Comparison of ENCODE assay signal across 12 mouse cellular contexts in genomic region chr11:53851795-53852194, GRCm38 (mm10). TPM values are rescaled to one million over a fixed set of nuclear protein-coding genes. Genes with fewer than 3 reads are reported as not detected.
DNase-seq lines count a peak whose midpoint lies in the region; ATAC-seq lines count a peak whose summit lies in the region.
"Had no signal": no experiment of that assay in that cellular context is flagged by ENCODE, and none has a peak within 500 bp of the region (broad histone marks: within the 10 kb centered on the region; RNA-seq: fewer than 3 reads in every experiment).

No protein-coding gene starts in this region.

- no peaks in the 10 kb centered on the region for H3K27me3 ChIP-seq in stomach, embryonic 16.5 days (ENCODE audit: control insufficient read depth, insufficient read depth, low read length)
- H3K27me3 ChIP-seq: embryonic facial prominence, embryonic 15.5 days had no signal

- no peak overlapping the region for H3K9ac ChIP-seq in stomach, embryonic 16.5 days (ENCODE audit: low read length)
- H3K9ac ChIP-seq: embryonic facial prominence, embryonic 15.5 days had no signal

- peaks cover 18% of the 10 kb centered on the region for H3K4me1 ChIP-seq in stomach, embryonic 16.5 days (ENCODE audit: control insufficient read depth, insufficient read depth, low read length)

- no peak overlapping the region for H3K4me3 ChIP-seq in stomach, embryonic 16.5 days (replicated peaks; ENCODE audit: low read length)
- H3K4me3 ChIP-seq: embryonic facial prominence, embryonic 15.5 days had no signal

- peak; percentile 48 for DNase-seq in R1 (ENCODE audit: low read depth, low spot score)
- peak; percentile 77 for DNase-seq in lung, postnatal 25 days (ENCODE audit: low spot score)
- DNase-seq in left cerebral cortex, adult 9 months (ENCODE audit: low spot score in 2 of 2): no peak
- DNase-seq in layer of hippocampus, postnatal 36 days: no peak
- no peak for DNase-seq in layer of hippocampus, adult 9-10 months (ENCODE audit: low spot score)
- DNase-seq: adrenal gland, adult 2 months; cerebellum, adult 9-10 months; gastrocnemius, postnatal 25 days had no signal

- 40% methylated on average over 5 of the region's 5 CpGs for WGBS in stomach, embryonic 16.5 days

- H3K9me3 ChIP-seq in stomach, embryonic 16.5 days (replicated peaks; ENCODE audit: control insufficient read depth, low read length): no peaks in the 10 kb centered on the region
- H3K9me3 ChIP-seq: embryonic facial prominence, embryonic 15.5 days had no signal

- ATAC-seq in CD4-positive, CD25-positive, alpha-beta regulatory T cell, adult 4 months: peak; percentile 99
- ATAC-seq in stomach, embryonic 16.5 days (ENCODE audit: insufficient read depth, low FRiP score): peak; percentile 30; the same call in 1 of the 2 replicates

- no peak overlapping the region for H3K27ac ChIP-seq in stomach, embryonic 16.5 days (ENCODE audit: low read length)
- H3K27ac ChIP-seq: embryonic facial prominence, embryonic 15.5 days had no signal

- no peaks in the 10 kb centered on the region for H3K36me3 ChIP-seq in stomach, embryonic 16.5 days (ENCODE audit: control insufficient read depth, insufficient read depth, low read length)
- H3K36me3 ChIP-seq: embryonic facial prominence, embryonic 15.5 days had no signal

- H3K4me2 ChIP-seq in stomach, embryonic 16.5 days (ENCODE audit: low read depth, low read length): no peak overlapping the region
- H3K4me2 ChIP-seq: embryonic facial prominence, embryonic 15.5 days; midbrain, embryonic 11.5 days had no signal

RNA-seq across cellular contexts. Expression of gene Gm12216, which starts 7.3 kb away (rescaled TPM):
- polyA plus RNA-seq in CD4-positive, CD25-positive, alpha-beta regulatory T cell, adult 4 months (2017; shearing (Covaris generic)): 10 to 100 TPM; 31.5 to 32.1 TPM
- polyA plus RNA-seq in stomach, embryonic 16.5 days (2015; fragmentation: Nextera tagmentation; extraction: Ambion mirVana): 2.0 and 2.4 TPM in 2 replicates
- total RNA-seq in layer of hippocampus, postnatal 36 days (2021): 1 to 10 TPM; 8.0 to 9.5 TPM

RNA-seq across cellular contexts. Expression of gene Slc22a5, which starts 39.7 kb away (rescaled TPM):
- polyA plus RNA-seq in CD4-positive, CD25-positive, alpha-beta regulatory T cell, adult 4 months (2017; shearing (Covaris generic)): 10 to 100 TPM; 25.9 to 29.3 TPM
- polyA plus RNA-seq in stomach, embryonic 16.5 days (2015; fragmentation: Nextera tagmentation; extraction: Ambion mirVana): 9.4 and 10.7 TPM in 2 replicates
- 1 to 10 TPM; 9.2 to 9.3 TPM for total RNA-seq in layer of hippocampus, postnatal 36 days (2021)

Comparison
In these comparisons a context has a peak if more than half of its experiments do, and no peak if none do; other contexts are left out.
1. DNase-seq: peak in R1 (single experiment) and lung, postnatal 25 days (single experiment); none in left cerebral cortex, adult 9 months (0 of 2), layer of hippocampus, postnatal 36 days (0 of 2) and layer of hippocampus, adult 9-10 months (single experiment).